Mouse (Mus musculus) forebrain, embryonic 13.5 days (tissue): ENCODE results near the gene Itgb2l. TPM values are rescaled to one million over a fixed set of nuclear protein-coding genes. Genes with fewer than 3 reads are reported as not detected.

Source experiments
- ATAC-seq: fragments of 200-750 bp; cut with Nextera tagmentation; 2 replicates; pipeline ENCODE4 v1.8.0; 2017
- H3K27ac ChIP-seq: fragments of 300-500 bp; sonication (generic); 2 replicates; pipeline ENCODE4 v1.5.1; 2015; ENCODE audit warnings: inconsistent platforms, mild to moderate bottlenecking, moderate library complexity
- H3K27me3 ChIP-seq: fragments of 300-500 bp; sonication (generic); 2 replicates; pipeline ENCODE4 v1.6.1; 2015; ENCODE audit warnings: mild to moderate bottlenecking, inconsistent platforms
- H3K36me3 ChIP-seq: fragments of 300-500 bp; sonication (generic); 2 replicates; pipeline ENCODE4 v1.6.1; 2015; ENCODE audit warnings: mild to moderate bottlenecking, inconsistent platforms; ENCODE audit not compliant: poor library complexity, severe bottlenecking
- H3K4me1 ChIP-seq: fragments of 300-500 bp; sonication (generic); 2 replicates; pipeline ENCODE4 v1.6.1; 2015; ENCODE audit warnings: inconsistent platforms
- H3K4me2 ChIP-seq: fragments of 300-500 bp; sonication (generic); 2 replicates; pipeline ENCODE4 v1.6.1; 2015; ENCODE audit warnings: inconsistent platforms, mild to moderate bottlenecking, moderate library complexity
- H3K4me3 ChIP-seq: fragments of 300-500 bp; sonication (generic); 2 replicates; pipeline ENCODE4 v1.5.1; 2015; ENCODE audit warnings: mild to moderate bottlenecking, inconsistent platforms
- H3K9ac ChIP-seq: fragments of 300-500 bp; sonication (generic); 2 replicates; pipeline ENCODE4 v1.6.1; 2015; ENCODE audit warnings: mild to moderate bottlenecking, inconsistent platforms
- H3K9me3 ChIP-seq: fragments of 300-500 bp; sonication (generic); replicated peaks from 2 replicates; pipeline ENCODE4 v1.6.1; 2016; ENCODE audit warnings: inconsistent platforms
- WGBS: fragments of 180-500 bp; shearing (Covaris S2); methylation state at CpG from one replicate; pipeline ENCODE4 v1.1.7; 2015; 5-methylcytosine and 5-hydroxymethylcytosine counted together
- polyA plus RNA-seq: library from polyadenylated mRNA; unstranded; fragments of >200 nt; fragmentation: Nextera tagmentation; extraction: Ambion mirVana; gene quantifications from 2 replicates; pipeline ENCODE4 v1.2.1, GENCODE M21; 2015

Gene Itgb2l
- polyA plus RNA-seq, 1 experiment from 2014 or later: not detected

GRCm38 (mm10) chr16:96425044-96425443 lies 18.4 kb downstream of the Itgb2l start:
- WGBS: 90% methylated on average over 2 of the region's 2 CpGs
- no peak for ATAC-seq
- Histone ChIP-seq H3K4me1 (no peaks in the 10 kb centered on the region), H3K4me2 (no peak overlapping the region), H3K9ac (no peak overlapping the region), H3K36me3 (no peaks in the 10 kb centered on the region), H3K4me3 (no peak overlapping the region), H3K27ac (no peak overlapping the region), H3K27me3 (no peaks in the 10 kb centered on the region), H3K9me3 (no peaks in the 10 kb centered on the region)

GRCm38 (mm10) chr16:96408064-96408465 lies 35.4 kb downstream of the Itgb2l start:
- no peaks in the 10 kb centered on the region for H3K9me3 ChIP-seq
- no peaks in the 10 kb centered on the region for H3K27me3 ChIP-seq
- no peak overlapping the region for H3K27ac ChIP-seq
- no peak overlapping the region for H3K4me2 ChIP-seq
- peak; percentile 24; the same call in 1 of the 2 replicates for ATAC-seq
- no peak overlapping the region for H3K9ac ChIP-seq
- H3K4me1 ChIP-seq: no peaks in the 10 kb centered on the region
- H3K4me3 ChIP-seq: no peak overlapping the region
- H3K36me3 ChIP-seq: no peaks in the 10 kb centered on the region
- 15% methylated on average over 3 of the region's 4 CpGs for WGBS

- no peaks in the 10 kb centered on the region for H3K9me3 ChIP-seq
- no peak overlapping the region for H3K9ac ChIP-seq
- H3K27ac ChIP-seq: no peak overlapping the region
- WGBS: 70% methylated on average over 4 of the region's 4 CpGs
- H3K27me3 ChIP-seq: no peaks in the 10 kb centered on the region
- no peak overlapping the region for H3K4me3 ChIP-seq
- H3K4me2 ChIP-seq: no peak overlapping the region
- ATAC-seq: no peak
- H3K4me1 ChIP-seq: no peaks in the 10 kb centered on the region
- H3K36me3 ChIP-seq: no peaks in the 10 kb centered on the region
Observed at GRCm38 (mm10) chr16:96406312-96406711, 37.1 kb downstream of the Itgb2l start.

- H3K27me3 ChIP-seq: no peaks in the 10 kb centered on the region
- no peak for ATAC-seq
- WGBS: 74% methylated on average over 6 of the region's 6 CpGs
- H3K27ac ChIP-seq: no peak overlapping the region
- H3K4me2 ChIP-seq: no peak overlapping the region
- H3K4me1 ChIP-seq: no peaks in the 10 kb centered on the region
- no peaks in the 10 kb centered on the region for H3K36me3 ChIP-seq
- no peaks in the 10 kb centered on the region for H3K9me3 ChIP-seq
- no peak overlapping the region for H3K4me3 ChIP-seq
- H3K9ac ChIP-seq: no peak overlapping the region
Observed at GRCm38 (mm10) chr16:96402294-96402693, 41.1 kb downstream of the Itgb2l start.

GRCm38 (mm10) chr16:96400046-96400445 lies 43.4 kb downstream of the Itgb2l start:
- Histone ChIP-seq H3K27me3 (no peaks in the 10 kb centered on the region), H3K9me3 (no peaks in the 10 kb centered on the region), H3K4me3 (no peak overlapping the region), H3K4me2 (no peak overlapping the region), H3K4me1 (no peaks in the 10 kb centered on the region), H3K27ac (no peak overlapping the region; the same call in 1 of the 2 replicates), H3K9ac (no peak overlapping the region), H3K36me3 (no peaks in the 10 kb centered on the region)
- WGBS: 59% methylated on average over 4 of the region's 4 CpGs
- ATAC-seq: no peak

GRCm38 (mm10) chr16:96398806-96399205 lies 44.6 kb downstream of the Itgb2l start:
- no peak for ATAC-seq
- Histone ChIP-seq H3K27ac (no peak overlapping the region), H3K4me1 (no peaks in the 10 kb centered on the region), H3K4me2 (no peak overlapping the region), H3K9me3 (no peaks in the 10 kb centered on the region), H3K27me3 (no peaks in the 10 kb centered on the region), H3K9ac (no peak overlapping the region), H3K36me3 (no peaks in the 10 kb centered on the region), H3K4me3 (no peak overlapping the region)
- 87% methylated on average over 3 of the region's 3 CpGs for WGBS

- H3K27ac ChIP-seq: no peak overlapping the region
- no peak overlapping the region for H3K9ac ChIP-seq
- H3K9me3 ChIP-seq: no peaks in the 10 kb centered on the region
- H3K4me3 ChIP-seq: no peak overlapping the region
- H3K4me1 ChIP-seq: no peaks in the 10 kb centered on the region
- H3K27me3 ChIP-seq: no peaks in the 10 kb centered on the region
- ATAC-seq: no peak
- WGBS: 82% methylated on average over 9 of the region's 9 CpGs
- no peak overlapping the region for H3K4me2 ChIP-seq
- no peaks in the 10 kb centered on the region for H3K36me3 ChIP-seq
Observed at GRCm38 (mm10) chr16:96396013-96396650, 47.3 kb downstream of the Itgb2l start.

- Histone ChIP-seq H3K27ac (no peak overlapping the region), H3K4me1 (no peaks in the 10 kb centered on the region), H3K36me3 (no peaks in the 10 kb centered on the region), H3K4me2 (no peak overlapping the region), H3K9ac (no peak overlapping the region), H3K27me3 (no peaks in the 10 kb centered on the region), H3K4me3 (no peak overlapping the region), H3K9me3 (no peaks in the 10 kb centered on the region)
- 89% methylated on average over 4 of the region's 4 CpGs for WGBS
- ATAC-seq: no peak
Observed at GRCm38 (mm10) chr16:96395516-96395915, 47.9 kb downstream of the Itgb2l start.

GRCm38 (mm10) chr16:96391070-96391469 lies 52.3 kb downstream of the Itgb2l start:
- no peak for ATAC-seq

GRCm38 (mm10) chr16:96388481-96388880 lies 54.9 kb downstream of the Itgb2l start:
- Histone ChIP-seq H3K9ac (no peak overlapping the region), H3K27ac (no peak overlapping the region), H3K4me1 (no peaks in the 10 kb centered on the region), H3K4me3 (no peak overlapping the region), H3K36me3 (no peaks in the 10 kb centered on the region), H3K9me3 (no peaks in the 10 kb centered on the region), H3K4me2 (no peak overlapping the region), H3K27me3 (no peaks in the 10 kb centered on the region)
- WGBS: 88% methylated on average over 5 of the region's 5 CpGs
- ATAC-seq: no peak

More at GRCm38 (mm10) chr16:96391070-96391469, 52.3 kb downstream of the Itgb2l start:
- Histone ChIP-seq H3K4me1 (no peaks in the 10 kb centered on the region), H3K4me2 (no peak overlapping the region), H3K27ac (no peak overlapping the region), H3K9ac (no peak overlapping the region), H3K36me3 (no peaks in the 10 kb centered on the region), H3K4me3 (no peak overlapping the region), H3K9me3 (no peaks in the 10 kb centered on the region), H3K27me3 (no peaks in the 10 kb centered on the region)

- H3K4me3 ChIP-seq: no peak overlapping the region
- no peak overlapping the region for H3K4me2 ChIP-seq
- H3K27ac ChIP-seq: no peak overlapping the region
- 91% methylated on average over 6 of the region's 6 CpGs for WGBS
- H3K36me3 ChIP-seq: no peaks in the 10 kb centered on the region
- H3K4me1 ChIP-seq: no peaks in the 10 kb centered on the region
- no peak overlapping the region for H3K9ac ChIP-seq
- H3K9me3 ChIP-seq: no peaks in the 10 kb centered on the region
- no peak for ATAC-seq
- H3K27me3 ChIP-seq: no peaks in the 10 kb centered on the region
Observed at GRCm38 (mm10) chr16:96387685-96388371, 55.6 kb downstream of the Itgb2l start.

- ATAC-seq: no peak
Observed at GRCm38 (mm10) chr16:96384741-96385140, 58.7 kb downstream of the Itgb2l start.

More at GRCm38 (mm10) chr16:96384741-96385140, 58.7 kb downstream of the Itgb2l start:
- H3K4me1 ChIP-seq: no peaks in the 10 kb centered on the region
- no peak overlapping the region for H3K27ac ChIP-seq
- H3K36me3 ChIP-seq: no peaks in the 10 kb centered on the region
- no peak overlapping the region for H3K9ac ChIP-seq
- no peak overlapping the region for H3K4me2 ChIP-seq
- no peaks in the 10 kb centered on the region for H3K27me3 ChIP-seq
- no peaks in the 10 kb centered on the region for H3K9me3 ChIP-seq
- H3K4me3 ChIP-seq: no peak overlapping the region
